Mouse (Mus musculus) 3T3-L1 (cell line): ENCODE measurements at regions not wholly inside any gene's neighbourhood (a gene's known extent, or its start where the extent isn't known, plus 50 kb on each side); places are given as distances from the start of the nearest gene placed in this dataset.
A peak's percentile ranks its signal among the peaks of the same experiment; 100 is the strongest.

Source experiments
- DNase-seq: peaks from one replicate; pipeline ENCODE4 v3.0.0-alpha.2; 2015; ENCODE audit warnings: low read depth, low spot score

DNA sequence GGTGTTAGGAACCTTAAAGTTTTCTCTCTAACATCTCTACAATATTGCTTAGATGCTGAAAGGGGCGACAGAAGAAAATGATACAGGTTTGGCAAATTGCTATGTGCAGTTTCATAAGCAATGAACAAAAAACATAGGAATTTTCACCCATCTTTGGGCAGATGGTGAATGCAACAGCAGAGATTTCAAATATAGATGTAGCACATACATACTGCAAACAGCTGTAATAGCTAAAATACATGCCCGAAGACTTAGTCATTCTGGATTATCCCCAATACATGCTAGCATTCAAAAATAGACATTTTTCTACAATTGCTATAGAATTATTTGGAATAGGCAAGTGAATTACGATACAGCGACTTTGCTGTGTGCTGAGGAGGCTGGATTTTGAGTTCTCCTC, 544.1 kb downstream of the D3Ertd751e start:
- peak; percentile 33 for DNase-seq

DNA sequence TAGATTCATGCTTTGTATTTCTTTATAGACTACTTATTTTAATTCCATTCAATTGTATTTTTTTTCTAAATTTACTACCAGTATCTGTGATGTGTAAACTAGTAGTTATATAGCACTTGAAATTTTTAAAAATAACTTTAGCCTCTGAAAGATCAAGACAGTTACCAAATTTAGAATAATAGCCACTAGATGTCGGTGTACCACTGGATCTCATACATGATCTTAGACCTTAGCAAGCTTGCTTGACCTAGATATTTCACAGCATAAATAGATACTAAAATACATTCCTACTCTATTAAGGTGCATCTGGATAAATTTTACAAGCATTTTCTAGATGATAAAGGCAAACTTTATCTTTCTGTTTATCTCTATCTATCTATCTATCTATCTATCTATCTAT, 570.0 kb downstream of the D3Ertd751e start:
- DNase-seq: peak; percentile 51

DNA sequence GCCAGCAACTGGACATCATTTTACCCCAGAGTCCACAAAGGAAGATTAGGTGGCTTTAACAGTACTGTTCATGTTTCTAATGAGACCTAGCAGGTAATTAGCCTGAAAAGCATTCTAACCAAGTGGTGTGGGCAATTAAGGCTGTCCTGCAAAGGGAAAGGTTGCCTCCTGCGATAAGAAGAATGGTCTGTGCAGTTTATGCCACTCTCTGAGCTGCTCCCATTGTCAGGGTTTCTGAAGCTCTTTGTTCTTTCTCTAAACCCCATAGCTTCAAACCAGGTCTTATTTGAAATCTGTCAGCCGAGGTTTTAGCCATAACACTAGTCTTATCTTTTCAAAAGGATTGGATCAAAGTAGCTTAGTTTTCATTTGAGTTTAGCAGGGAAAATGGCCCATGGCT, 585.3 kb downstream of the D3Ertd751e start:
- no peak for DNase-seq

DNA sequence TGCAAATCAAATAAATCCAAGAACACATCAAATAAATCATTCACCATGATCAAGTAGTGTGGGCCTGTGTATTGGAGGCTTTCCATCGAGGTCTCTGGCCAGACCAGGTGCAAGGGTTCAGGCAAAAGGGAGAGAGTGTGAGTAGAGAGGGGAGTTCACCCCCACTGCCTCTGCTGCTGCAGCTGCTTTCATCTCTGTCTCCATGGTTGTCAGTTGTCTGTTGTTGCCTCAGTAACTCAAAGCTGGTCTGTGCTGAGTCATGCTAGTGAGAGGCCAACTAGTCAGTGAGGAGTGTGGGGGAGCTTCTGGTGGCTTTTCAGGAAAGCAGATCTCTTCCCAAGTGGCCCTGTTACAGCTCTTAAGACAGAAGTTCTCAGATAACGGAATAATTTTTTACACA, 600.4 kb downstream of the D3Ertd751e start:
- peak; percentile 36 for DNase-seq

DNA sequence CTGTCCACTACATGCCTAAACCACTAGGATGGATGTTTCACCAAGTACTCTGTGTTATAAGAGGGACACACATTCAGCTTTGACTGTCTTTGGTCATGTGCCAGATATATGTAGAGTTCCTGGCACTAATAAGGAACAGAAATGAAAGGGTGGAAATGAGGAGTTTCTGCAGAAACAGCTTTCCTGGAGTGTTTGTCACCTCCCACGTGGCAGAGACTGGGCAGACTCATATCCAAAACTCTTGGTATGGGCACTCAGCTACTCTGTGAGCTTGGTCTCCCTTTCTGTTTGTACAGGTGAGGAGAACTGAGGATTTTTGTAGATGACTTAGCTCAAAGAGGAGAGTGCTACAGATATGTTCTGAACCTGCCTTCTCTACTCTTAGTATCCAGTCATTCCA, 634.4 kb downstream of the D3Ertd751e start:
- no peak for DNase-seq

DNA sequence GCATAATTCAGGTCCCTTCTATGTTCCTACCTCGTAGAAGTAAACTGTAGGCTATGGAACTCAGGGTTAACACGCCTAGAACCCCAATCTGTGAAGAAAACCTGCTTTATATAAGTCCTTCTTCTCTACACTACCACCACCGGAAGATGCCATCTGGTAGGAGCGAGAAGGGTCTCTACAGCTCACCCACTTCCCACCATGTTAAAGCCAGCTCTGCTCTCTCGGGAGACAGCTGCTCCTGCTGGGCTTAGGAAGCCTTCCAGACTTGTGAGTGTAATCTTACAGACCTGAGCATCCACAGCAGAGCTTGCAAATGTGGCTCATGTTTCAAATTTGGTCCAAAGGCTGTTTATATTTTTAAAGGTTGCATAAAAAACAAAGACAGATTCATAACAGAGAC, 639.7 kb downstream of the D3Ertd751e start:
- DNase-seq: no peak

DNA sequence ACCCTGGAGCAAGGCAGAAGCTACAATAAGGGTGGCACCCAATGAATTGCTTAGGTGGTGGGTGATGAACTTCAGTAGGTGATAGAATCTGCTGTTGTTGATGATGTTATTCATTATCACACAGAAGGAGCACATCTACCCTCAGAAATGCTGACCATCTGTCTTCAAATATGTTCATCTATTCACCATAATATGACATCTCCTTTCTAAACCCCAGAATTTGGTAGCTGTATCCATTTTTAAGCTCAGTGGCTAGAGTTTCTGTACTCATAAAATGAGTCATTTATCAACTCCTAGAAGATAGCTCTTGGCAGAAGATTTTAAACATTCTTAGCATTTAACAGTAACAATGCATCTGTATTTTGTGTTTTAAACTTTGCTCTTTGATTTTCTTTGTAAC, 660.3 kb downstream of the D3Ertd751e start:
- DNase-seq: no peak

- DNase-seq: no peak
Observed at GRCm38 (mm10) chr3:42408958-42409633, 666.7 kb downstream of the D3Ertd751e start.

- no peak for DNase-seq
Observed at GRCm38 (mm10) chr3:42427363-42427762, 685.0 kb downstream of the D3Ertd751e start.

DNA sequence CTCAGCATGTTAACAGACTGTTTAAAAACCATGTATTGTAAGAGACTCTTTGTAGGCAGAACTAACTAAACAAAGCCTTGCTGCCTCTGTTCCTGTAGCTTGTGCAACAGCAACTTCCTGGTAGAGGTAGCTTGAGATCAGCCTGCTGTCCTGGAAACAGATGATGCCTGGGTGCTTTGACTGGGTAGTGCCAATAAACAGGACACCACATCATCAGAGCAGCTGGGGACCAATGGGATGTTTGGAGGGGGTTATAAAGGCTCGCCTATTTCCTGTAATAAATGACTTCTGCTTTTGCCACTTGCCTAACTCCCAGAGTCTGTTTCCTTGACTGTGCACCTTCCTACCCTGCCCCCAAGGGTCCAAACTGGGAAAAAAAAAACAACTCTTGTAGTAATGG, 707.2 kb downstream of the D3Ertd751e start:
- peak; percentile 5 for DNase-seq

DNA sequence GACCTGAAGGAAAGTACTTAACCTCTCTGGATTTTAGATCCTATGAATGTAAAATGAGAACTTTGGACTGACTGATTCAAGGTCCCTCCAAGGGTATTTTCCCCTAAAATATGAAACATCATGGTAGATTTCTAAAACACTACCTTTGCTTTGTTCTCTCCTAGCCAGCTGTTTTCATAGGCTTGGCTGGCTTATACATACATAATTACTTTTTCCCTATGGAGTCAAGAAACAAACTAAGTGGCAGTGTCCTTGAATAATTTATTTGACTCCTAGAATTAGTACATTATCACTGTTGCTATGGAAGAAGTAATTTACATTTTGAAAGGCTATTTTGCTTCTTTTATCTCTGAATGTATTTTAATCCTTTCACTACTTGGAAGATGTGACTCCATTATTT, 721.9 kb downstream of the D3Ertd751e start:
- no peak for DNase-seq

- no peak for DNase-seq
Observed at GRCm38 (mm10) chr3:42467125-42467524, 724.7 kb downstream of the D3Ertd751e start.

DNA sequence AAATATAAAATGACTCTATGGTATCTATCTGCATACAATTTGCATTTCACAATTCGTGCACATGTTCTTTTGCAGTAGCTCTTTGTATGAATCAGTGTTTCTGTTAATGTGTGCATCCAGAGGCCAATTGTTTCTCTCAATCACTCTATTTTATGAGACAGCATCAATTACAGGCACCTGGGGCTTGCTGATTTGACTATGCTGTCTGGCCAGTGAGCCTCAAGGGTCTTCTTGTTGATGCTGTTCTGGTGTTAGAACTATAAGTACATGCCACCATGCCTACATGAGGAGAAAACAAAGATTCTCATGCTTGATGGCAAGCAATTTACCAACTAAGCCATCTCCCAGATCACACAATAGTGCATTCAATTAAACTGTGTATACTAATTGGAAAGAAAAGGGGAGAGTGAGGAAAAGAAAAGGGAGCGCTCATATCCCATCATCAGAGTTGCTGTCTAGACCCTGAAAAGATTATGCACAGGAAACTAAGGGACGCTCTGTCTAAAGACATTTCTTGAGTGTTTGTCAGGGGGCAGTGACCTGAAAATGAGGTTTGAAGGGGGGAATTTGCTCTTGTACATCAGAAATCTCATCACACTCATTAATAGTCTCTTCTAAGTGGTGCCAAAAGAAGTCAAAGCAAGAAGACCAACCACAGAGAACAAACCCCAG, 772.6 kb downstream of the D3Ertd751e start:
- no peak for DNase-seq

- DNase-seq: no peak
Observed at GRCm38 (mm10) chr3:42516286-42516685, 773.9 kb downstream of the D3Ertd751e start.

DNA sequence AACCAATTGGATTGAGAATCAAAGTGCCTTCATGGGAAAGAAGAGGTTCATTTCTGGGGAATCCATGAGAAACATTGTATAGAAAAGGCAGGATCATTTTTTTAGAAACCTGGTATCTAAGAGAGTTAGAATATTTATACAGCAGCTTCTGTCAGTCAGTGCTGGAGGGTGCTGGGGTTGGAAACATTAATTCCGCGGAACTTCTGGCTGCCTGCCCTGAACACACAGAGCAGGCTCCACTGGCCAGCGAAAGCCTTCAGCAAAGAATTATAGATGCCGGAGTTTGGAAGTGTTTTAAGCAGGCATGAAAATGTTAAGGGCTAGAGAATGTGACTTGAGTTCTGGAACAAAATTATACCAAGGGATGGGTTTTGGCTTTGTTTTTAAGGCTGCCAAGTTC, 789.0 kb downstream of the D3Ertd751e start:
- peak; percentile 12 for DNase-seq

- DNase-seq: no peak
Observed at GRCm38 (mm10) chr3:42566731-42567130, 824.3 kb downstream of the D3Ertd751e start.

DNA sequence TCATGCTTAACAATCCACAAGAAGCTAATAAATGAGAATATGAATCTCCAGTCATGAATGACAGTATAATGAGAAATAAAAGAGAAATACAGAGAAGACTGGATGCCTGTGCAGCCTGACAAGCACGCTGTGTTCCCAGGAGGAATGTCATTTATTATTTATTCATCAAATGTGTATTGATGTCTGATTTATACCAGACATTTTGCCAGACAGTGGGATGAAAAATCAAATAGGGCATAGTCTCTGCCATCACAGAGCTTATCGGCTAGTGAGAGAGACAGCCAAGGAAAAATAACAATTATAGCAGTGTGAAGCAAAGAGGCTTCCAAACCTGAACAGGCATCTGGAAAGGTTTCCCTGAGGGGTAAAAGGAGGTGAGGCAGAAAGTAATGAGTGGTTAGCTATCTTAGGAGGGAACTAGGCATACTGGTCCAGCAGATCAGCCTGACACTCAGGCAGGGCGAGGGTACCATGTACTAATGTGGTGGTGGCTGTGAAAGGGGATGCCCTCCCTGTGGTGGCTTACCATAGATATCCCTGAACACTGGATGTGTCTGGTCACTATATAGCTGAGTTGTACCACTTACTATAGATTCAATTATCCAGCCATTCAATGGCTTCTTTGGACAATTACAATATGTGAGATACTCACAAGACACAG, 828.1 kb downstream of the D3Ertd751e start:
- no peak for DNase-seq

DNA sequence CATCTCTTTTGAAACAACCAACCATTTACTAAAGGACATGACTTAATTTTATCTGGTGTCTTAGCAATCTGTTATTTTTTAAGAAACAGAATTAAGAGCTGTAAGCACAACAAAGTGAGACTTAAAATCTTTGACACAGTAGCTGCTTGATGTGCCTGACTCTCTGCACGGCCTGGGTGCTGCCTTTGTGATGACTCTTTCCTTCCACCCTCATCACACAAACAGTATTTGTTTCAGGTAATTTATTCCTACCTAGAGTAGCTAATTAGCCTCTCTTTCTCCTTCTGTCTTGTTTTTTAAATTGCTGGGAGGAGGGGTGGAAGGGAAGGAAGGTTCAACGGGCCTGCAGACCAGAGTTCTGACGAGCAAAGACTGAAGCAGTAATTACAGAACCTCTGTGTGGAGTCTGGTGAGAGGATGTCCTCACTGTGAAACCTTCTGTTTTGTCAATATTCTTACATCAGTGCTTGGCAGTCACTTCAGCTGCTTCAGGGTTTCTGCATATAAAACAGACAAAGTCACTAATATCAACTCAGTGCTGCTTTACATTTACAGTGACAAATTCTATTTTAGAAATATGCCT, 829.6 kb downstream of the D3Ertd751e start:
- DNase-seq: no peak

GRCm38 (mm10) chr3:42573155-42573554, 830.7 kb downstream of the D3Ertd751e start:
- no peak for DNase-seq

DNA sequence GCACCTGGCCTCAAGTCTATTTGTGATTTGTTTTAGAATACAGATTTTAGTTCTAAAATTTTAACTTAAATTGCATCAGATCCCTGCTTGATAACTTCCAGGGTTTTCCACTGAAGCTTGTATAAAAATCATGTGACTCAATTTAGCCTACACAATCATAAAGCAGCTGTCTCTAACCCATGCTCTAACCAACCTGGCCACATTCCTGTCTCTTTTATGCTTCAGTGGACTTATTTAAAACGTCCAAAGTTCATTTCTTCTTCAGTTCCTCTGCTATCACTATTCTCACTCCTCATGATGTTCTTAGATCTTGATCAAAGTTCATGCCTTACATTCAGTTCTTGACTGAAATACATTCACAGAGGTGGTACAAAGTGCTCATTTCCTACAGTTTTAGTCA, 839.9 kb downstream of the D3Ertd751e start:
- DNase-seq: no peak

GRCm38 (mm10) chr3:42587296-42587932, 845.0 kb downstream of the D3Ertd751e start:
- no peak for DNase-seq

DNA sequence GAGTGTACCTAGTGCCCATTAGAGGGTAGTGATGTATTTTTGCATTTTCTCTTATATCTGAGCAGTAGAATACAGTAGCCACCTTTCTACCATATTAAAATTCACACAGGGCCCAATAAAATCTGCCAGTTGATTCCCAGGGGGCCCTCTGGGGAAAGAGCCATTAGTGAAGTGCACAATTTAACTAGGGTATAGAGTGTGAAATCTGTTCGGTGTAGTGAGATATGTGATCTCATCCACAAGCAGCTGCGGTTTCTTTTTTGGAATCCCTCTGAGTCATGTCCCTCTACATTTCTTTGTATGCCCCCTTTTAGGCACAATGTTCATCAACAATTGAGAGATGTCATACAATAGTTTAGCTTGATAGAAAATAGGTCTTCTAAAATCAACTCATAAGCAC, 847.1 kb downstream of the D3Ertd751e start:
- peak; percentile 63 for DNase-seq
